Mouse (Mus musculus) adrenal gland (tissue): ENCODE measurements at regions not wholly inside any gene's neighbourhood (a gene's known extent, or its start where the extent isn't known, plus 50 kb on each side); places are given as distances from the start of the nearest gene placed in this dataset.

Experiments used
- intact Hi-C: fragments of 180-260 bp; cut with DNase I; formaldehyde crosslinking; loops from one replicate; pipeline ENCODE4 v1.15.1; 2025

DNA sequence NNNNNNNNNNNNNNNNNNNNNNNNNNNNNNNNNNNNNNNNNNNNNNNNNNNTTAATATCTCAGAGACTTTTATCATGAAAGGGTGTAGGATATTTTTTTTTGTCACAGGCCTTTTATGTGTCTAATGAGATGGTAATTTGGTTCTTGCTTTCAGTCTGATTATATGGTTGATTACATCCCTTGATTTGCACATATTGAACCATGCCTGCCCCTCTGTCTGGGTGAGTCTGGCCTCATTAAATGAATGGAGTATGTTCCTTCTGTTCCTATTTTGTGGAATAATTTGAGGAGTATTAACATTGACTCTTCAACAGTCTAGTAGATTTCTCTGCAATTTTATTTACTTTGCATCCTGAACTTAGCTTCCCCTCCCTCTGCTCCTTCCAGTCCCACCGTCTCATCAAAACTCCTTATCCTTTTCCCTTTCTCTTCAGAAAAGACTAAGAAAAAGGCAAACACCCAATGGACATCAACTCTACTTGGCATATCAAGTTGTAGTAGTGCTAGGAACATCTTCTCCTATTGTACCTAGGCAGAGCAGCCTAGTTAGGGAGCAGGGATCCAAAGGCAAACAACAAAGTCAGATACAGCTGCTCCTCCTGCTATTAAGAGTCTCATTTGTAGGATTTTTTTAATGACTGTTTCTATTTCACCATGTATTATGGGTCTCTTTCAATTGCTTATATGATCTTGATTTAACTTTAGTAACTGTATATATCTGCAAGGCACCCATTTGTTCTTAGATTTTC is 1185.0 kb upstream of the Cdh7 start:
- intact Hi-C loops = no loop called here

DNA sequence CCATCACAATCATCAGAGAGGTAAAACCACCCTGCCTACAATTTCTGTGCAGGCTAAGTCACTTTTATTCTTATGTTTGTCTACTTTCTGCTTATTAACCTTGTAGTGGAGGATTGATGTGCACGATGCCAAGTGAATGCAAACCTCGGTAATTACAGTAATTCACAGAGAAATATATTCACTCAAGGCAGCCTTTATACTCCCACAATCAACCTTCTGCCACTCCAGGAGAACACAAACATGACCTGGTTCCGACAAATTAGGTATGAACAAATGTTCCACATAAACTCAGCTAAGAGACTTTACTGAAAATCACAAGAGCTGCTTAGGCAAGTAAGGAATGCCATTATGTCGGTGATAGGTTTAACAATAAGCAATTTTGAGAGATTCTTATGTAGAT is 1182.1 kb upstream of the Cdh7 start:
- intact Hi-C loops = no loop called here

DNA sequence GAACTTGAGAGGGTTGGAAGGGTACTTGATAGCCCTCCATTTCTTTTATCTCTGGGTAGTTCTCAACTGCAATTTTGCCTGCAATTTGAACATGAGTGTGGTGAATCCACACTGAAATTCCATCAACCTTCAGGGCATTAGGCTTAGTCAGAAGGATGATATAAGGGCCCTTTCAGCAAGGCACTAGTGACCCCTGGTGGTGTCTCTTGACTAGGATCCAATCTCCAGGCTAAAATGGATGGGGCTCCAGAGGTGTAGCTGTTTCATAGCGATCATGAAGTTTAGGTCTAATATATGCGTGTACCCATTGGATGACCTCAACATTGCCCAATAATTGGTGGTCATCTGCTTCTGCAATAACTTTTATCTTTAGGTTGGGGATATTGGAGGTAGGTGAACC is 1155.0 kb upstream of the Cdh7 start:
- intact Hi-C loops = loop anchor here (10.0 kb wide), 1 partner anchor 1192 kb away; no protein-coding TSS in a partner anchor
